Mouse (Mus musculus): ENCODE results near the gene Camta2.

DNA sequence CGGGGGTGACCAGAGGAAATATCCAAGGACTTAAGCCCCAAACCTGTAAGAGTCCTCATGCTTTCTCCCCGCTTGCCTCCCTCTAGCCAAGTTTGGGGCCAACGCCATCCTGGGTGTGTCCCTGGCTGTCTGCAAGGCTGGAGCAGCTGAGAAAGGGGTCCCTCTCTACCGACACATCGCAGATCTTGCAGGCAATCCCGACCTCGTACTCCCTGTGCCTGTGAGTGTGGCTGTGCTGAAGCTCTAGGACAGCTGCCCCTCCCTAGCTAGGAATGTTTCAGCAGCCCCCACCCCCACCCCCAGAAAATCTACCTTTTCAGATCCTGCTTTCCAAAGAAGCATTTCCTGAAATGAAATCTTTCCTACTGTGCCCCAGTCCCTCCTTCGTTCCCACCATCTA lies 29.0 kb downstream of the Camta2 start:
- TF ChIP-seq CTCF (IDR thresholded peaks at IDR 0.05; ENCODE audit: borderline replicate concordance, control insufficient read depth, extremely low read depth, insufficient read depth, low read length, poor library complexity) (no peak), POLR2A (IDR thresholded peaks at IDR 0.05; ENCODE audit: control insufficient read depth, extremely low read depth, insufficient read depth, low read length, poor library complexity) (no peak)
